Mouse (Mus musculus) forebrain, postnatal 0 days (tissue): ENCODE results near the gene Nkpd1. TPM values are rescaled to one million over a fixed set of nuclear protein-coding genes. Genes with fewer than 3 reads are reported as not detected.

Source experiments
- ATAC-seq: fragments of 200-750 bp; cut with Nextera tagmentation; 2 replicates; pipeline ENCODE4 v1.8.0; 2017; ENCODE audit warnings: mild to moderate bottlenecking, moderate library complexity
- DNase-seq: peaks from one replicate; pipeline ENCODE4 v3.0.0-alpha.2; 2015
- H3K27ac ChIP-seq: fragments of 300-500 bp; sonication (generic); 2 replicates; pipeline ENCODE4 v1.5.1; 2014; ENCODE audit warnings: low read depth, mild to moderate bottlenecking, antibody characterized with exemption, low read length, moderate library complexity, mixed read lengths
- H3K27me3 ChIP-seq: fragments of 300-500 bp; sonication (generic); 2 replicates; pipeline ENCODE4 v1.6.1; 2014; ENCODE audit warnings: mild to moderate bottlenecking, low read length, mixed read lengths; ENCODE audit not compliant: insufficient read depth
- H3K36me3 ChIP-seq: fragments of 300-500 bp; sonication (generic); 2 replicates; pipeline ENCODE4 v1.6.1; 2014; ENCODE audit warnings: mild to moderate bottlenecking, moderate library complexity; ENCODE audit not compliant: insufficient read depth
- H3K4me1 ChIP-seq: fragments of 300-500 bp; sonication (generic); 2 replicates; pipeline ENCODE4 v1.6.1; 2014; ENCODE audit warnings: antibody characterized with exemption; ENCODE audit not compliant: insufficient read depth
- H3K4me2 ChIP-seq: fragments of 300-500 bp; sonication (generic); 2 replicates; pipeline ENCODE4 v1.6.1; 2014; ENCODE audit warnings: low read depth, mild to moderate bottlenecking, moderate library complexity
- H3K4me3 ChIP-seq: fragments of 300-500 bp; sonication (generic); 2 replicates; pipeline ENCODE4 v1.5.1; 2014; ENCODE audit warnings: low read depth, low read length, mixed read lengths
- H3K9ac ChIP-seq: fragments of 300-500 bp; sonication (generic); 2 replicates; pipeline ENCODE4 v1.6.1; 2014; ENCODE audit warnings: mild to moderate bottlenecking
- H3K9me3 ChIP-seq: fragments of 300-500 bp; sonication (generic); 2 replicates; pipeline ENCODE4 v1.6.1; 2016; ENCODE audit warnings: low read length
- CTCF ChIP-seq: sonication (generic); IDR thresholded peaks from 2 replicates; pipeline ENCODE4 v1.5.1; 2016; ENCODE audit warnings: antibody characterized with exemption, control low read depth, low read depth
- WGBS: fragments of 180-500 bp; shearing (Covaris S2); extraction: QIAGEN DNeasy Blood & Tissue Kit; methylation state at CpG from one replicate; pipeline ENCODE4 v1.1.7; 2014; 5-methylcytosine and 5-hydroxymethylcytosine counted together
- polyA plus RNA-seq: library from polyadenylated mRNA; unstranded; fragments of >200 nt; fragmentation: Nextera tagmentation; extraction: Ambion mirVana; gene quantifications from 2 replicates; pipeline ENCODE4 v1.2.1, GENCODE M21; 2015
- total RNA-seq: library from RNA; depleted of rRNA; stranded (reverse); fragments of >200 nt; gene quantifications from 2 replicates; pipeline ENCODE4 v1.2.3, GENCODE M21; 2014

Nkpd1 gene
- total and polyA plus RNA-seq, 2 experiments from 2014 or later = 2.0 to 2.3 TPM

- H3K4me2 ChIP-seq = no peak overlapping the region
- H3K27me3 ChIP-seq = peaks cover 12% of the 10 kb centered on the region
- H3K27ac ChIP-seq = no peak overlapping the region
- no peak for TF ChIP-seq CTCF
- 78% methylated on average over 20 of the region's 20 CpGs for WGBS
- DNase-seq (no peak), ATAC-seq (no peak)
- no peaks in the 10 kb centered on the region for H3K36me3 ChIP-seq
- H3K9me3 ChIP-seq = no peaks in the 10 kb centered on the region
- no peak overlapping the region for H3K4me3 ChIP-seq
- H3K9ac ChIP-seq = no peak overlapping the region
- no peaks in the 10 kb centered on the region for H3K4me1 ChIP-seq
Observed at GRCm38 (mm10) chr7:19495521-19496213, 22.0 kb upstream of the Nkpd1 start.

GRCm38 (mm10) chr7:19496214-19496555, 21.5 kb upstream of the Nkpd1 start:
- no peak overlapping the region for H3K9ac ChIP-seq
- no peak for TF ChIP-seq CTCF
- H3K9me3 ChIP-seq = no peaks in the 10 kb centered on the region
- ATAC-seq (no peak), DNase-seq (no peak)
- H3K4me2 ChIP-seq = no peak overlapping the region
- peaks cover 7% of the 10 kb centered on the region for H3K27me3 ChIP-seq
- WGBS = 80% methylated on average over 5 of the region's 5 CpGs
- H3K4me1 ChIP-seq = no peaks in the 10 kb centered on the region
- no peak overlapping the region for H3K27ac ChIP-seq
- no peak overlapping the region for H3K4me3 ChIP-seq
- no peaks in the 10 kb centered on the region for H3K36me3 ChIP-seq

GRCm38 (mm10) chr7:19498326-19498725, 19.3 kb upstream of the Nkpd1 start:
- Histone ChIP-seq H3K4me2 (no peak overlapping the region), H3K36me3 (no peaks in the 10 kb centered on the region), H3K9me3 (no peaks in the 10 kb centered on the region), H3K27ac (no peak overlapping the region), H3K4me1 (no peaks in the 10 kb centered on the region), H3K27me3 (no peaks in the 10 kb centered on the region), H3K9ac (no peak overlapping the region), H3K4me3 (no peak overlapping the region)
- TF ChIP-seq CTCF = no peak
- WGBS = 83% methylated on average over 4 of the region's 4 CpGs
- ATAC-seq (no peak), DNase-seq (no peak)

GRCm38 (mm10) chr7:19500420-19501363, 16.9 kb upstream of the Nkpd1 start:
- Histone ChIP-seq H3K4me1 (no peaks in the 10 kb centered on the region), H3K4me2 (no peak overlapping the region), H3K9me3 (no peaks in the 10 kb centered on the region), H3K9ac (no peak overlapping the region), H3K4me3 (no peak overlapping the region), H3K36me3 (no peaks in the 10 kb centered on the region), H3K27ac (no peak overlapping the region), H3K27me3 (no peaks in the 10 kb centered on the region)
- ATAC-seq (no peak), DNase-seq (no peak)
- WGBS = 71% methylated on average over 12 of the region's 12 CpGs
- TF ChIP-seq CTCF = no peak

GRCm38 (mm10) chr7:19501658-19502057, 16.0 kb upstream of the Nkpd1 start:
- 81% methylated on average over 4 of the region's 4 CpGs for WGBS

GRCm38 (mm10) chr7:19503481-19504068, 14.1 kb upstream of the Nkpd1 start:
- no peak for ATAC-seq
- no peak overlapping the region for H3K4me2 ChIP-seq
- DNase-seq = peak; percentile 48
- H3K27ac ChIP-seq = no peak overlapping the region
- no peaks in the 10 kb centered on the region for H3K27me3 ChIP-seq
- WGBS = 42% methylated on average over 5 of the region's 5 CpGs
- TF ChIP-seq CTCF = peak; percentile 87
- H3K9me3 ChIP-seq = no peaks in the 10 kb centered on the region
- H3K4me3 ChIP-seq = no peak overlapping the region
- H3K9ac ChIP-seq = no peak overlapping the region
- no peaks in the 10 kb centered on the region for H3K36me3 ChIP-seq
- H3K4me1 ChIP-seq = 0 out of 2 replicates have a peak, but pooled peaks cover 6% of the 10 kb centered on the region

More at GRCm38 (mm10) chr7:19501658-19502057, 16.0 kb upstream of the Nkpd1 start:
- DNase-seq (no peak), ATAC-seq (no peak)
- Histone ChIP-seq H3K27ac (no peak overlapping the region), H3K4me2 (no peak overlapping the region), H3K4me3 (no peak overlapping the region), H3K27me3 (no peaks in the 10 kb centered on the region), H3K4me1 (no peaks in the 10 kb centered on the region), H3K36me3 (no peaks in the 10 kb centered on the region), H3K9ac (no peak overlapping the region), H3K9me3 (no peaks in the 10 kb centered on the region)
- no peak for TF ChIP-seq CTCF

GRCm38 (mm10) chr7:19506326-19506725, 11.3 kb upstream of the Nkpd1 start:
- ATAC-seq (no peak), DNase-seq (no peak)
- Histone ChIP-seq H3K27me3 (no peaks in the 10 kb centered on the region), H3K27ac (no peak overlapping the region), H3K36me3 (no peaks in the 10 kb centered on the region), H3K4me1 (peaks cover 11% of the 10 kb centered on the region; the same call in 1 of the 2 replicates), H3K4me3 (peak overlapping the region; percentile 62), H3K9me3 (no peaks in the 10 kb centered on the region), H3K4me2 (peak overlapping the region; percentile 82), H3K9ac (peak overlapping the region; percentile 75; the same call in 1 of the 2 replicates)
- peak; percentile 39 for TF ChIP-seq CTCF
- 31% methylated on average over 6 of the region's 6 CpGs for WGBS
